In the genomic region with DNA sequence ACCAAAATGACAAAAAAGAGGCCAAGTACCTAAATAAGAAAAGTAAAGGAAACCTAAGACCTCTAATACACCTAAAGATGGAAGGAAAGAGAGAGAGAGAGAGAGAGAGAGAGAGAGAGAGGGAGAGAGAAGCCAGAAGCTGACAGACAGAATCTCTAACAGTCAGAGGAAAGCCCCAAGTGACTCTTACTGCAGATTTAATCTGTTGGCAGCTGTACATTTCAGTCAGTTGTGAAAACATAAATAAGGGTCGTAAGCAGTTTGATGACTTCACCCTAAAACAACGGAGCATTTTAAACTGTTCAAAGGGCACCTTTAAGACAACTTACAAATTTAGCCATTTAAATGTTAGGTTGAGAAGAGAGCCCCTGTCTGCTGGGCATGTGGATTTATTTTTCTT, we compare ENCODE assay signal across 9 mouse cellular contexts. TPM values are rescaled to one million over a fixed set of nuclear protein-coding genes. Genes with fewer than 3 reads are reported as not detected.
A peak's percentile ranks its signal among the peaks of the same experiment; 100 is the strongest.
DNase-seq lines count a peak whose midpoint lies in the region; ATAC-seq lines count a peak whose summit lies in the region.
"Had no signal": no experiment of that assay in that cellular context is flagged by ENCODE, and none has a peak within 500 bp of the region (broad histone marks: within the 10 kb centered on the region; RNA-seq: fewer than 3 reads in every experiment).

No protein-coding gene starts in this region.

- 41% methylated on average over 2 of the region's 2 CpGs for WGBS in kidney, embryonic 16.5 days
- 79% methylated on average over 2 of the region's 2 CpGs for WGBS in embryonic facial prominence, embryonic 10.5 days
- 52% methylated on average over 2 of the region's 2 CpGs for WGBS in midbrain, embryonic 16.5 days

- H3K27me3 ChIP-seq in kidney, embryonic 16.5 days (ENCODE audit: insufficient read depth, low read length) = no peaks in the 10 kb centered on the region
- H3K27me3 ChIP-seq in embryonic facial prominence, embryonic 10.5 days (replicated peaks; ENCODE audit: low read depth, poor library complexity, severe bottlenecking) = no peaks in the 10 kb centered on the region
- no peaks in the 10 kb centered on the region for H3K27me3 ChIP-seq in midbrain, embryonic 16.5 days (ENCODE audit: control insufficient read depth, insufficient read depth, low read depth, low read length)
- H3K27me3 ChIP-seq: Patski had no signal

- H3K4me3 ChIP-seq in kidney, embryonic 16.5 days (ENCODE audit: low read length) = no peak overlapping the region
- no peak overlapping the region for H3K4me3 ChIP-seq in embryonic facial prominence, embryonic 10.5 days
- no peak overlapping the region for H3K4me3 ChIP-seq in midbrain, embryonic 16.5 days (ENCODE audit: low read depth, low read length)

- H3K9ac ChIP-seq in kidney, embryonic 16.5 days (replicated peaks; ENCODE audit: low read length) = no peak overlapping the region
- H3K9ac ChIP-seq in midbrain, embryonic 16.5 days (ENCODE audit: low read depth, low read length) = no peak overlapping the region

- H3K4me1 ChIP-seq in kidney, embryonic 16.5 days (ENCODE audit: insufficient read depth, low read length) = peaks cover 59% of the 10 kb centered on the region
- peaks cover 56% of the 10 kb centered on the region for H3K4me1 ChIP-seq in embryonic facial prominence, embryonic 10.5 days
- peaks cover 31% of the 10 kb centered on the region for H3K4me1 ChIP-seq in midbrain, embryonic 16.5 days (ENCODE audit: control insufficient read depth, insufficient read depth, low read length)

- no peak for DNase-seq in kidney, adult 18-20 months
- DNase-seq in embryonic facial prominence, embryonic 10.5 days (ENCODE audit: low spot score) = no peak
- no peak for DNase-seq in spleen, postnatal 36 days (ENCODE audit: low spot score in 2 of 2)
- no peak for DNase-seq in testis, postnatal 10 days (ENCODE audit: low spot score)

- no peak for ATAC-seq in kidney, embryonic 16.5 days (ENCODE audit: low FRiP score, low TSS enrichment)
- peak; percentile 61 for ATAC-seq in inflammation-experienced regulatory T-cells, adult 6 months
- ATAC-seq in midbrain, embryonic 16.5 days = no peak
- no peak for ATAC-seq in megakaryocyte progenitor cell, adult 5-6 weeks (replicated peaks; ENCODE audit: poor library complexity)

- H3K9me3 ChIP-seq in kidney, embryonic 16.5 days (ENCODE audit: low read length) = no peaks in the 10 kb centered on the region
- no peaks in the 10 kb centered on the region for H3K9me3 ChIP-seq in embryonic facial prominence, embryonic 10.5 days
- no peaks in the 10 kb centered on the region for H3K9me3 ChIP-seq in midbrain, embryonic 16.5 days (replicated peaks; ENCODE audit: control insufficient read depth, low read length, poor library complexity, severe bottlenecking)

- H3K4me2 ChIP-seq in kidney, embryonic 16.5 days (replicated peaks; ENCODE audit: low read depth, low read length) = no peak overlapping the region
- no peak overlapping the region for H3K4me2 ChIP-seq in midbrain, embryonic 16.5 days (ENCODE audit: low read length)

- H3K36me3 ChIP-seq in kidney, embryonic 16.5 days (ENCODE audit: insufficient read depth, low read length) = no peaks in the 10 kb centered on the region
- H3K36me3 ChIP-seq in embryonic facial prominence, embryonic 10.5 days (replicated peaks) = peaks cover 5% of the 10 kb centered on the region
- no peaks in the 10 kb centered on the region for H3K36me3 ChIP-seq in midbrain, embryonic 16.5 days (ENCODE audit: control insufficient read depth, insufficient read depth, low read length)

- peak overlapping the region; percentile 95 for H3K27ac ChIP-seq in kidney, embryonic 16.5 days (ENCODE audit: low read length)
- peak overlapping the region; percentile 81; the same call in 1 of the 2 replicates for H3K27ac ChIP-seq in embryonic facial prominence, embryonic 10.5 days (replicated peaks)
- H3K27ac ChIP-seq in midbrain, embryonic 16.5 days (ENCODE audit: low read length) = peak overlapping the region; percentile 83

RNA-seq across cellular contexts. Expression of a gene that starts 39.8 kb away (rescaled TPM):
- 9.6 and 10.0 TPM in 2 replicates for polyA plus RNA-seq in kidney, embryonic 16.5 days (2015; fragmentation: Nextera tagmentation; extraction: Ambion mirVana)
- 11.4 and 14.1 TPM in 2 replicates for polyA plus RNA-seq in embryonic facial prominence, embryonic 10.5 days (2016; fragmentation: Nextera tagmentation; extraction: Ambion mirVana)
- polyA plus RNA-seq in inflammation-experienced regulatory T-cells, adult 6 months (2017; shearing (Covaris generic)) = 1 to 10 TPM; 2.1 to 6.0 (median 5.9) TPM
- polyA plus RNA-seq in midbrain, embryonic 16.5 days (2015; fragmentation: Nextera tagmentation; extraction: Ambion mirVana) = 9.3 and 11.0 TPM in 2 replicates
- total RNA-seq in megakaryocyte progenitor cell, adult 5-6 weeks (2015) = 45.4 and 50.2 TPM in 2 replicates
- total RNA-seq in megakaryocyte progenitor cell, adult 5-6 weeks (2017) = 33.6 and 33.9 TPM in 2 replicates
